Mouse (Mus musculus): Measurements from ENCODE around the gene Tnfsf12.
"Not testable (repeated sequence)": the region's sequence is repeated elsewhere in the genome, so short reads cannot be mapped to it uniquely, and the experiment has no call there.

GRCm38 (mm10) chr11:69731408-69731807, 35.8 kb upstream of the Tnfsf12 start:
- TF ChIP-seq CTCF (IDR thresholded peaks at IDR 0.05; ENCODE audit: low read depth) = peak; percentile 55
- TF ChIP-seq EP300 (optimal IDR thresholded peaks at IDR 0.05) = not testable (repeated sequence)

Measured in stomach, postnatal 0 days (tissue).